Mouse (Mus musculus) frontal cortex, postnatal 14 days (tissue): ENCODE data around the gene Lck.
"Not testable (repeated sequence)": the region's sequence is repeated elsewhere in the genome, so short reads cannot be mapped to it uniquely, and the experiment has no call there.

ENCODE experiments used
- DNase-seq, 2 experiments: peaks; one replicate each; pipeline ENCODE4 v3.0.0; 2022; ENCODE audit warnings: low spot score in 2 of 2

Gene Lck

DNA sequence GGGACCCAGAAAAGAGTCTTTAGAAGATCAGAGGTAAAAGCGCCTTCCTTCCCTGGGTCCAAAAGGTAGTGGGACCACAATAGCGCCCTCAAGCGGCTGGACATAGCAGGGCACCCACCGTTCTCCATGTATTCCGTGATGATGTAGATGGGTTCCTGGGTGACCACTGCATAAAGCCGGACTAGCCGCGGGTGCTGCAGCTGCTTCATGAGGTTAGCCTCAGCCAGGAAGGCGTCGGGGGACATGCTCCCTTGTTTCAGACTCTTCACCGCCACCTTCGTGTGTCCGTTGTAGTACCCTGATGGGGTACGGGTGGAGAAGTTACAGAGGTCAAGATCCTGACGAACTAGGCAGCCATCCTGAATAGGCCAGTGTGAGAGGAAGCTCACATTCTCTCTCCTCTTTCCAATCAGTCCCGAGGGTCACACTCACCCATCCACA lies 18.0 kb downstream of the Lck start:
- DNase-seq, result peak in 1 of 2 experiments; percentile 37

DNA sequence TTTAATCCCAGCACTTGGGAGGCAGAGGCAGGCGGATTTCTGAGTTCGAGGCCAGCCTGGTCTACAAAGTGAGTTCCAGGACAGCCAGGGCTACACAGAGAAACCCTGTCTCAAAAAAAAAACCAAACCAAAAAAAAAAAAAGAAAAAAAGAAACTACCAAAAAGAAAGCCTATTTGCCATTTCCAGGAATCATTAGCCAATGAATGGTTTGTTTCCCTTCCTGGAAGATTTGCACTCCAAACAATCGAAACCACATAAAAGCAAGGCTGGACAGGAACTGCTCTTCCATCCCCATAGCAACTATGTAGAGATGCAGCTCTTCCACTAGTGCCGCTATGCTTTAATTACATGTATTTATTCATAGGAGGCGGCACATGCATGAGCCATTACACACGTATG lies 18.9 kb downstream of the Lck start:
- not testable (repeated sequence) for DNase-seq

DNA sequence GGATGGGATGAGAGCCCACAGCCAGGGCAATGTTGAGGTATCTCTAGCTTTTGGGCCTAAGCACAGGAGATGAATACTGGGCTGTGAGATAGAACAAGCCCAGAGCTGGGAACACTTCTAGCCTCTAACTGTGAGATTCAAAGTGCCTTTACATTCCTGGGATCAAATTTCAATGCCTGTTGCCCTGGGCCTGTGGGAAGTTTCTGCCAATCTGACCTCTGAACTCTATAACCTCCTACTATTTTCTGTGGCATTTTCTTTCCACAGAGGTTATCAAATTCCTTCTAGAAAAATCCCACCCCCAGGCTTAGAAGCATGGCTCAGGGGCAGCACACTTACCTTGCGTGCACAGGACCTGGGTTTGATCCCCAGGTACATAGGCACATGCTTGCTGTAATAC lies 23.1 kb downstream of the Lck start:
- DNase-seq, result no peak

DNA sequence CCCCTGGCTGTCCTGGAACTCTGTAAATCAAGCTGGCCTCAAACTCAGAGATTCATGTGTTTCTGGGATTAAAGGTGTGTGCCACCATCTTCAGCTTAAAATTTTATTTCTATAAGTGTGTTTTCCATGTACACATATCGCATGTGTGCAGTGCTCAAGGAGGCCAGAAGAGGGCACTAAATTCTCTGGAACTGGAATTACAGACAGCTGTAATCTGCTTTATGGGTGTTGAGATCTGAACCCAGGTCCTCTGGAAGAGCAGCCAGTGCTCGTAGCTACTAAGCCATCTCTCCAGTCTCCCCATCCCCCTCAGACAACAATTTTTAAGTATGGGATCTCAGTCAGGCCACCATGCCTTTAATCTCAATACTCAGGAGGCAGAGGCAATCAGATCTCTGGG lies 24.1 kb downstream of the Lck start:
- no peak for DNase-seq

DNA sequence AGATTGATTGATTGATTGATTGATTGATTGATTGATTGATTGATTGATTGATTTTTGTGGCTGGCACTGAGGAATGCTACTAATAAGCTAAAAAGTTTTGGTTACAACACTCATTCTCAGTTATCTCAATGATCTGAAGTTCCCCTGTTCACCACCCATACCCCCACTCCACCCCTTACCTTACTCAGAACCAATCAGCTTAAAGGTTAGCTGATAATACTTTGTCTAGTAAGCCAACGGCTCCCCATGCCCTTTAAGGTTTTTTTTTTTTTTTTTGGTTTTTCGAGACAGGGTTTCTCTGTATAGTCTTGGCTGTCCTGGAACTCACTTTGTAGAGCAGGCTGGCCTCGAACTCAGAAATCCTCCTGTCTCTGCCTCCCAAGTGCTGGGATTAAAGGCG lies 25.8 kb downstream of the Lck start:
- DNase-seq, result not testable (repeated sequence)

DNA sequence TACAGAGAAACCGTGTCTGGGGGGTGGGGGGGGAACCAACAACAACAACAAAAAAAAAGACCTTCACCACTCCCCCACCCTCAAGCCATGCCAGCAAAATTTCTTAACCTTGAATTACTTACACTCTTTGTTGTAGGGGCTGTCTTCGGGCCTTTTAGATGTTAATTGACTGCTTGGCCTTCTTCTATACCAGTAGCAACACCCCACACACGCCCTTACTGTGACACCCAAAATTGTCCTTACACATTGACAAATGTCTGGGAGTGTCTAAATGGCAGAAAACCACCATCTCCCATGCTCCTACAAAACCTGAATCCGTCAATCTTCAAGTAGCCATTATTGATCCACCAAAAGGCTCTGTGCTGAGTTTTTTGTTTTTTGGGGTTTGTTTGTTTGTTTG lies 29.3 kb downstream of the Lck start:
- DNase-seq, result no peak

DNA sequence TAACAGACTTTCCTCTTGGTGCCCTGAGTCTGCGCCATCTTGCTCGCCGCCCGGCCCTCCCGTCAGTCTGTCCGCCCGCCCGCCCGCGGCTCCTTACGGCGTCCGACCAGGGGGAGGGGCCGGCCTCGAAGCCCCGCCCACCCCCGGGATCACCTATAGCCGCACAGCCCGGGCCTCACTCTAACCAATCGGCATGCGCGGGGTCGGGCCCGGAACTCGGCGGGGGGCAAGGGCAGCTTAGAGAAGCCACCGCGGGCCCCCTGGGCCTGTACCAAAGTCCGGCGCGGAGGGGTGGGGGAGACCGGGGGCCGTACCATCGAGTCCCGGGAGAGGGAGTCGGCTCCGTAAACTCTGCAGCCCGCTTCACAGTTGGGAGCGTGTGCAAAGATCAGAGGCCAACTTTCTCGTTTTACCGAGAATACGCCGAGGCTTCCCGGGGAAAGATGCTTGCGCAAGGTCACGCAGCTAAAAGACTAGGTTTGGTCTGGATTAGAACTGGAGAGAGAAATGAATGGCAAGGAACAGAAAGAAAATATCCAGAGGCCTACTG lies 30.8 kb downstream of the Lck start, which contains the start of gene Hdac1:
Gene Hdac1 (minus strand): TSS at position 122 of the 550 bp plus-strand sequence.
- peak; percentile 93 to 94 for DNase-seq

DNA sequence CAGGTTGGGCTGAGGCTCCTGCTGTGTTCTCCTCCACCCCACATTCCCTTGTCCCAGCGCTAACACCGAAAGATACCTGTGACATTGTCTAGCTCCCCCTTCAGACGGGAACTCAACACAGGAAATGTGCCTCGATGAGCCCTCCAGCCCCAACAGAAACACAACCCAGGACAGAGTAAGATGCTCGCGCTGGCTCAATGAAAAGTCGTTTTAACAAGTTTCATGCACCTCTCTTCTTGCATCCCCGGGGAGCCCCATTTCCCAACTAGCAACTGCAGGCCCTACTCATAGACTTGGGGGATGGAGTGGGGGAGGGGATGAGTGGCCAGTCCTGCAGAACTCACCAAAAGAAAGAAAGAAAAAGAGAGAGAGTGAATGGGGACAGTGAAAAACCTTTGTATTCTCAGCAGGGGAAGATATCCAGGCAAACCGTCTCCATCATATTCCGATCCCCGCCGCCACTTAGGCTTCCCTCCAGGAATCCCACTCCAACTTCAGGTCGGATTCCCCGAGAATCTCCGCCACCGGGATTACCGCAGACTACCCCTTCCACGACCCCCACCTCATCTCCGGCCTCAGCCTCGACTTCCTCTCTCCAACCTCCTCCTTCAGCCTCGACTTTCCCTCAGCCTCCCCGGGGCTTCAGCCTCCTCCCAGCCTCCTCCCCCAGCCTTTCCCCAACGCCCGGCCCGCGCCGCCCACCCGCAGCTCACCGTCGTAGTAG lies 31.4 kb downstream of the Lck start:
- no peak for DNase-seq

DNA sequence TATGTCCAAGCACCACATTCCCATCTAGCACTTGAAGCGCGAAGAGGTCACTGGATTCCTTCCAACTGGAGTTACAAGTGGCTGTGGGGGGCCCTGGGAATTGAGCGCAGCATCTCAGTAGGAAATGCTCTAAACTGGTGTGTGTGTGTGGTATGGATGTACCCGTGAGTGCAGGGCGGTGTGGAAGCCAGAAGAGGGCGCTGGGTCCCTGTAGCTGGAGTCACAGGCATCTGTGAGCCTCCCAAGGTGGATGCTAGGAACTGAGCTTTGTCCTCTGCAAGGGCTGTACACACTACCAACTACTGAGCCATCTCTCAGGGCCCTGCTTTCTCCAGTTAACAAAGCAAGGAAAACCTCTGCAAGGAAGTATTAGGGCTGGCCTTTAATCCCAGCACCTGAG lies 33.4 kb downstream of the Lck start:
- no peak for DNase-seq

DNA sequence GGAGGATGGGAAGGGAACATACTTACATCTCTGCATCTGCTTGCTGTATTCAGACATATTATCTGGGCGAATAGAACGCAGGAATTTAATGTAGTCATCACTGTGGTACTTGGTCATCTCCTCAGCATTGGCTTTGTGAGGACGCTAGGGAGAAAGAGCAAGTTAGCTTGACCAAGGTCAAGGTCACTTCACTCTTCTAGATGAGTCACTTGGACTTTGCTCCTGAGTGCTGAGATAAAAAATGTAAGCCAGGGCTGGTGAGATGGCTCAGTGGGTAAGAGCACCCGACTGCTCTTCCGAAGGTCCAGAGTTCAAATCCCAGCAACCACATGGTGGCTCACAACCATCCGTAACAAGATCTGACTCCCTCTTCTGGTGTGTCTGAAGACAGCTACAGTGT lies 44.5 kb downstream of the Lck start:
- not testable (repeated sequence) for DNase-seq

DNA sequence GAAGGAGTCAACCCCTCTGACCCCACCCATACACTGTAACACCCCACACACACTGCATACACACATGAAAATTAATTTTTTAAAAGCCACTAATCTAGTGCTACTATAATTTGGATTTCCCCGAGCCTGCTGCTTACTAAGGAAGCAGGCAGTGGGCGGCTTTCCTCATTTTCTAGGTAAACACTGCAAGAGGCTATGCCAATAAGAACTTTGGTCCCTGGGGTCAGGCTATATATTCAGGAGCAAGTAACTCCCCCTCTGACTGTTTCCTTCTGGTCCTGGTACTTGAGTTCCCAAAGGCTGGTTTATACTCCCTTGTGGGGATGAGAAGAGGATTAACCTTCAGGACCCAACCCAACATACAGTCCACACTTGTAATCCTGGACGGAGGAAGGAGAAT lies 47.6 kb downstream of the Lck start:
- no peak for DNase-seq

DNA sequence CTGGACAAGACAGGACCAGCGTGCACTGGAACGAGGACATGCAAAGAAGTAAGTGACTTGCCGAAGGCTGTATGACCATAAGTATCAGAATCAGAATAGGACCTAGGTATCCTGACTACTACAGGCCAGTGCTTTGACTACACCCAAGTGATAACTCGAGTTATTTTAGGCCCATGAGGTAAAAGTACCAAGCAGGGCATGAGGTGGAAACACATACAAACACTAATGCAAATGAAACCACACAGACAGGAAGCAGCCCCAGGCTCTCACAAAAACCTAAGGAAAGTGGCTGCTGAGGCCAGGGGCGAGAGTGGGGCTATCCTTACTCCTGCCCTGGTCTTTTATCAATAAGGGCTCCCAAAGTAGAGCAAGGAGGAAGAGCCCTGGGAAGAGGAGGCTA lies 48.1 kb downstream of the Lck start:
- no peak for DNase-seq

DNA sequence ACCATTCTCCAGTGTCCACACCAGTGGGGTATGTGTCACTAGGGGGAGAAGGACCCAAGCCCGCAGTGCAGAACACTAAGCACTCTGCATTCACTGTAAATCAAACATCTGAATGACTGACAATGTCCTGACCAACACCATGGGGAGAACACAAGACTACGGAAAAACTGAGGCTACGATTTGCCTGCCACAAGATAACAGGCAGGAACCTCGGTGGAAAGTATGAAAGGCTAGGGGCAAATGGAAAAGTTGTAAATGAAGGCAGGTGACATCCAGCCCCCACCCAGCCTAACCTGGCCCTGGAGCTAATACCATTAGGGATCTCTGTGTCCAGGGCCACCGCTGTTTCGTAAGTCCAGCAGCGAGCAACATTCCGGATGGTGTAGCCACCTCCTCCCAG lies 54.9 kb downstream of the Lck start:
- DNase-seq, result no peak

DNA sequence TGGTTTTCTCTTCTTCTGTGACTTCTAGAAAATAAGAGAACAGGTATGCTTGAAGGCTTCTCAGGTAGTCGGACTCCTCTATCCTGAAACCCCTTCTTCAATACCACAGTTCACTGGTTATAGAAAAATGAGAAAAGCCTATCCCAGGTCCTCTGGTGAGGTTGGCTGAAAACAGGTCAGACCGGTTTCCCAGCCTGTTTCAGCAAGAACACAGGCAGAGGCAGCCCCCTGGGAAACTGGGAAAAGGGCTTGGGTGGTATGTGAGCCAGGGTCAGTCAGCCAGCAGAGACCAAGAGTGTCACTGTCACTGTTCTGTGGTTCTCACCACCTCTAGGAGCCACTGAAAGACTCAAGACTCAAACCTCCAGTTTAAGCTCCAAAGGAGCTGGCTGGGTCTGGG lies 56.5 kb downstream of the Lck start:
- no peak for DNase-seq

DNA sequence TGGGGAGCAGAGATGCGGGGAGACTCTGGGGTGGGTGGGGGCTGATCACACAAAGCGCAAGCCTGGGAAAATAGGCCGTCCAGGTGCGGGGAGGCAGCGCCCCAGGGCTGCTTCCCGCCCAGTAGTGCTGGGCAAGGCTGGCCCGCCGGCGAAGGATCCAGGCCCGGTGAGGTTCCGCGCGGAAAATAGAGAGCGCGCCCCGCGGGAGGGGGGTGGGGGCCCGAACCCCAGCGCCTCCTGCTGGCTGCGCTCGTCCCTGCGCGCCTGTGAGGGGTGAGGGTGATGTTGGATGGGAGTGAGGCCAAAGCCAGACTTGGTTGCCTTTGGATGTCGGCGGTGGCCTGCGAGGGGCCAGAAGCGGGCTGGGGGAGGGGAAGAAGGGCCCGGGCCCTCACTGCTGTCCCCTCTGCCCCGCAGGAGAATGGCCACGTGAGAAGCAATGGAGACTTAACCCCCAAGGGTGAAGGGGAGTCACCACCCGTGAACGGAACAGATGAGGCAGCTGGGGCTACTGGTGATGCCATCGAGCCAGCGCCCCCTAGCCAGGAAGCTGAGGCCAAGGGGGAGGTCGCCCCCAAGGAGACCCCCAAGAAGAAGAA lies 59.0 kb downstream of the Lck start:
- DNase-seq, result no peak

DNA sequence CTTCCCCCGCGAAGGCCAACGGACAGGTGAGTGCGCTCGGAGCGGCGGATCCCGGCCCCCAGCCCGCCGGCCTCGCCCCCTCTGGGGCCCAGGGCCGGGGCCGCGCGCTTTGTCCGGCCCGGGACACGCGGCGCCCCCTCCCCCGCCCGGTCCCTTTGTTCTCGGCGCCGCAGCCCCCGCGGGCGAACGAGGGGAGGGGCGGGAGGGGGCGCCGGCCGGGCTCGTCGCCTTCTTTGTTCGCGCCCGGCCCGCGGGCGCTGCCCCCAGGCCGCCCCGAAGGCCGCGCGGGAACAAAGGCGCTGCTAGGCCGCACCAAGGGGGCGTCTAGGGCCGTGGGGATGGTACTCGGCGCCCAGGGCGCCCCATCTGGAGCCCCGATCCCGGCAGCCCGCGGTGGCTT lies 59.5 kb downstream of the Lck start:
- DNase-seq, result no peak

DNA sequence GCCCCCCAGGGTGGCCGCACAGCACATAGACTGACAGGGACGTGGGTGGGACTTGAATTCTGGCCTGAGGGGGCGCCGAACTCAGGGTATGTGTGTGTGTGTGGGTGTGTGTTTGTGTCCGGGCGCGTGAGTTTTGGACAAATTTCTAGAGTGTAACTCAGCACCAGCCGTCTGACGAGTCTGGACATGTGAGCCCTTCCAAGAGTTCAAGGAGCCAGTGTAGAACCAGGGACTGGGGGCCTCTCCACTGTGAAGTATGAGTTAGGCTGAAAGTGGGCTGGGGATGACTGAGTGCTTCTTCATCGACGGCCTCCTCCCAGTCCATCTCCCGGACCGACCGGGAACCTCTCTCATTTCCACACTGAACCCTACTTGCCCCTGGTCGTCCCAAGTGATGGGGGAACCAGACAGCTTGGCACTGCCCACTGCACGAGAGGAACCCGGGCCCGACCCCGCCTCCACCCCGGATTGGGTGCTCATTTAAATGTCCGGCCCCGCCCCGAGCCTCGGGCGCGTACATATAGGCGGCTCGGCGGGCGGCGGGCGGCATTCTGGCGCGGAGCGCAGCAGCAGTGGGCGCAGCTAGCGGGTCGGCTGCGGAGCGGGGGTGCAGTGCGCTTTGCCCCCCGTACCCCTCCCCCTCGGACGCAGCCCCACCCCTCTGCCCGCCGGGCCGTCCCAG lies 60.2 kb downstream of the Lck start, which contains the start of gene Marcksl1:
Gene Marcksl1 (plus strand): TSS at position 496 of the 682 bp plus-strand sequence.
- DNase-seq, result peak; percentile 82 to 84

DNA sequence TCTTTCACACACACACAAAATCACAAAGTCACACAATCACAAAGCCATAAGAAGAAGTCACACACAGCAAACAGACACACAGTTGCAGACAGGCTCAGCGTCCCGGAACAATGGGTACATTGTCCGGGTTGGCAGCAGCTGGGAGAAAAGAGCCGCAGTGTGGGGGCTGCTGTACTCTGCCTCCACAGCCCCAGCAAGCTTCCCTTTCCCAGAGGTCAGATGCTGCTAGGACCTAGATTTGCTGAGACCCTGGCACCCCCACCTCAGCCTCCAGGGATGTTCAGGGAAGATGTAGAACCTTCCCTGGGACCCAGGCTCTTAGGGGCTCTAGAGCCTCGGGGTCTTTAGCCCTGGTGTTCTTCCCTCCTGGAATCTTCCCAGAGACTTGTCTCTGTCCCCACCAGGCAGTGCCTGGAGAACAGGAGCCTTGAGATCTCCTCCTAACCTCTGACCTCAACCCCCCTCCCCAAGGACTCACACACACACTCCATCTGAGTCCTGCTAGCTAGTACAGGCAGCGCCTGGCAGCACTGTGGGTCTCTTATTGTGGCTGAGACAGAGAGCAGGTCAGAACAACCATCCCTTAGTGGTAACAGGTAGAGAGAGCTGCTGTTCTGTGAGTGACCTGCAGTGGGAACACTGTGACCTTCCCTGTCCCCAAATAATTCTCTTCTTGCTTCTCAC lies 61.9 kb downstream of the Lck start:
- no peak for DNase-seq

DNA sequence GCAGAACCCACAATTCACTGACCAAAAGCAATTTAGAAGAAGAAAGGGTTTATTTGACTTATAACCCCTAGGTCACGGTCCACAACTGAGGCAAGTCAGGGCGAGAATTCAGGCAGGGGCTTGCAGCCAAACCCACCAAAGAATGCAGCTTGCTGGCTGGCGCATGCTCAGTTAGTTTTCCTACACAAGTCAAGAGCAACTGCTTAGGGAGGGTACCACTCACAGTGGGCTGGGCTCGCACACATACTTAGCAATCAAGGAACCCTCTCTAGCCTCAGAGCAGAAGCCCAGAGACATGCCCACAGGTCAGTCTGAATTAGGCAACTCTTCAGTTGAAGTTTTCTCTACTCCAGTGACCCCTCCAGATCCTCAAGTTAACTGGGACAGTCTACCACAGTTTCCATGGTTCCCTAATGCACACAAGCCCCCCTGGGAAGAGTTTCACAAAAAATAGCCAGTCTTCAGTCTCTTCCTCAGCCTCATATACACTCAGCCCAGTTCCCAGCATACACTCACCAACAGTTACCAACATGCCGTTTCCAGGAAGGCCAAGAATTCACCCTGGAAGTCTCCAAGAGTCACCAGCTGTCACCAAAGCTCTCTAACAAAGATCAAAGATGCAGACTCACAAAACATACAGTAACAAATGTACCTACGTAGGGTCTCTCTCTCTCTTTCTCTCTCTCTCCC lies 62.6 kb downstream of the Lck start:
- no peak for DNase-seq

DNA sequence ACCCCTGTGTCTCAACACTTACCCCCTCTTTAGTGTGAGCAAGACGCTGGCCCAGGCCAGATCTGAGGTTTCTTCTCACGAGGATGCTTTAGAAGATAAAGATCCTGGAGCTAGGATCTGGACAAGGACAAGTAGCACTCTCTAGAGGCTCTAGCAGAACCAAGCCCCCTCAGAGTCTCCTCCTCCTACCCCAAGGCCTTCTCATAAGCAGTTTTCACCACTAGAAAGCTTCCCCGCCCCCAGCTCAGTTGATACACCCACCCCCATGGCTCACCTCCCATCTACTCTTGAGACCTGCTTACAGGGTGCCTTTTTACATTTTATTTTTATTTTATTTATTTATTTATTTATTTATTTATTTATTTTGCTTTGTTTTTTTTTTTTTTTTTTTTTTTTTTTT lies 63.8 kb downstream of the Lck start:
- no peak for DNase-seq

DNA sequence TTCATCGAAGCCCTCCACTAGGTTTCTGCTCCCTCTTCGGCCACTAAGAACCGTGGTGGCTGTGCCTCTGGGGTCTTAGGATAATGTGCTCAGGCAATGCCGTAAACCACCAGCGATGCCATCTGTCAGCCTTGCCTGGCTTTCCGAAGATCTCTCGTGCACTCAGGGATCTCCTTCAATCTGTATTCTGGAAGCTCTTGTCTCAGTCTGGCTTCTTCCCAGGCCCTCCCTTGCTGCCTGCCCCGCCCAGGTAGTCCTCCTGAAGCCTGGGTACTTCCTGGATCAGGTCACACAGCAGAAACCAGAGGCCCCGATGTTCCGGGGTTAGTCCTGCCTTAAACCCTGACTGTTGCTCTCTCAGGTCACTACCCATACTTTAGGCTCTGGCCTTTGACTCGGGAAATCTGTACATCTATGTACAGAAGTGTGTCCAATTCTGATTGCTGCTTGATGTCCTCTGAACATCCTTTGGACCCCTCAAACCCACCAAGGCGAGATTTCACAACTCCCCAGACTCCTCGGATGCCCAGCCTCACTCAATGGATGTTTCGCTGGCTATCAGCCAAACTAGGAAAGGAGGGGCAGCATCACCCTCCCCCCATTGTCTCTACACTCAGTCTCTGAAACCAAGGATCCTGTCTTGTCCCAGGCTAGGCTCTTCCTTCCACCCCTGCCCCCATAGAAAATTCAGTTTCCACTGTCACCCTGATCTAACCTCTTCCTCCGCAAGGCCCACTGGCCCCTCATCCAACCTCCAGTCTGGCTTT lies 64.4 kb downstream of the Lck start:
- DNase-seq, result no peak
